In the genomic region with DNA sequence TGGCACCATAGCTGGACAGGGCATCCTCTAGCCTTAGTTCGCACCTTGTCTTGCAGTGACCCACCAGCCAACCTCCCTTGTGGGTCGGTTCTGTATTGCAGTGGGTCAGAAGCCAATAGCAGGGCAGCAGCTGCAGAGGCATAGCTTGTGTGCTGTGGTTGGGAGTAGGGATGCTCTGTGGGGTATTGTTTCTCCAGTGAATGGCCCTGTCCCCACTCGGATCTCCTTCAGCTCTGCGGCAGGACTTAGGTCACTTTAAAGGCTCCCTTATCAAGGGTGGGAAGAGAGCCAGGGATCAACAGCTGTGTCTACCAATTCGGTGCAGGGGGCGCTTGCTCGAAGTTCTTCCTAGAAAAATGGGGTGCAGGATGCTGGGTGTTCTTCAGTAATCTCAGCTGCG, we compare ENCODE assay signal across 16 mouse cellular contexts.
DNase-seq lines count a peak whose midpoint lies in the region; ATAC-seq lines count a peak whose summit lies in the region.
"Had no signal": no experiment of that assay in that cellular context is flagged by ENCODE, and none has a peak within 500 bp of the region (broad histone marks: within the 10 kb centered on the region; RNA-seq: fewer than 3 reads in every experiment).

No protein-coding gene starts in this region.

- peak; percentile 13 for DNase-seq in cerebellum, adult 11-12 months
- no peak for DNase-seq in frontal cortex, postnatal 14 days (ENCODE audit: low spot score in 2 of 2)
- DNase-seq in layer of hippocampus, adult 8-10 months (ENCODE audit: low spot score in 2 of 2) = peak; percentile 23 to 52
- DNase-seq in layer of hippocampus, postnatal 36 days = no peak
- peak; percentile 59 for DNase-seq in telencephalon, adult 2 months (ENCODE audit: low read depth, low spot score)
- DNase-seq in spleen, postnatal 4 days (ENCODE audit: low spot score in 2 of 2) = no peak
- DNase-seq: adrenal gland, adult 8-10 months; adrenal gland, postnatal 36 days; B cell, adult 2 months; cerebellum, adult 8-10 months; cerebellum, postnatal 36 days; gastrocnemius, postnatal 14 days had no signal

- no peak for ATAC-seq in cerebellum, adult (ENCODE audit: insufficient number of reproducible peaks, low FRiP score, low TSS enrichment)
- ATAC-seq in frontal cortex, adult (ENCODE audit: low TSS enrichment) = peak; percentile 55
- ATAC-seq: CD4-positive, CD25-positive, alpha-beta regulatory T cell, adult 4 months; forebrain, embryonic 15.5 days had no signal

Comparison
In these comparisons a context has a peak if more than half of its experiments do, and no peak if none do; other contexts are left out.
1. DNase-seq: peak in cerebellum, adult 11-12 months (single experiment), layer of hippocampus, adult 8-10 months (2 of 2) and telencephalon, adult 2 months (single experiment); none in frontal cortex, postnatal 14 days (0 of 2), layer of hippocampus, postnatal 36 days (0 of 2) and spleen, postnatal 4 days (0 of 2).